Mouse (Mus musculus): ENCODE data around the gene Arhgap42.

Gene Arhgap42

GRCm38 (mm10) chr9:9238438-9239391 is at the start of gene Arhgap42:
Gene Arhgap42, minus strand, starts transcription at chr9:9239101.
- in situ Hi-C loops (cut with MboI, MseI): no loop called here

- in situ Hi-C loops (cut with MboI, MseI): no loop called here
These were observed 49.2 kb upstream of the Arhgap42 start for GRCm38 (mm10) chr9:9288140-9288539.

- in situ Hi-C loops (cut with MboI, MseI): no loop called here
These were observed 30.4 kb upstream of the Arhgap42 start for GRCm38 (mm10) chr9:9269305-9269704.

- in situ Hi-C loops (cut with MboI, MseI): no loop called here
These were observed 29.0 kb upstream of the Arhgap42 start for GRCm38 (mm10) chr9:9267606-9268601.

- in situ Hi-C loops (cut with MboI, MseI): no loop called here
These were observed 24.6 kb upstream of the Arhgap42 start for GRCm38 (mm10) chr9:9263543-9263942.

- in situ Hi-C loops (cut with MboI, MseI): no loop called here
These were observed 23.6 kb upstream of the Arhgap42 start for GRCm38 (mm10) chr9:9262479-9262878.

GRCm38 (mm10) chr9:9254764-9255163 is 15.9 kb upstream of the Arhgap42 start:
- in situ Hi-C loops (cut with MboI, MseI): no loop called here

GRCm38 (mm10) chr9:9248529-9248928 is 9.6 kb upstream of the Arhgap42 start:
- in situ Hi-C loops (cut with MboI, MseI): no loop called here

- in situ Hi-C loops (cut with MboI, MseI): no loop called here
These were observed 7.1 kb upstream of the Arhgap42 start for GRCm38 (mm10) chr9:9245994-9246393.

GRCm38 (mm10) chr9:9243834-9244233 is 4.9 kb upstream of the Arhgap42 start:
- in situ Hi-C loops (cut with MboI, MseI): no loop called here

- in situ Hi-C loops (cut with MboI, MseI): no loop called here
These were observed 2.4 kb upstream of the Arhgap42 start for GRCm38 (mm10) chr9:9241202-9241795.

- in situ Hi-C loops (cut with MboI, MseI): no loop called here
These were observed 1.4 kb downstream of the Arhgap42 start for GRCm38 (mm10) chr9:9237511-9237910.

- in situ Hi-C loops (cut with MboI, MseI): loop anchor here in 1 of 2 experiments (10.0 kb wide), 1 partner anchor 145 kb away; no protein-coding TSS in a partner anchor
These were observed 9.2 kb downstream of the Arhgap42 start for GRCm38 (mm10) chr9:9229662-9230061.

- in situ Hi-C loops (cut with MboI, MseI): loop anchor here in 1 of 2 experiments (10.0 kb wide), 1 partner anchor 150 kb away; no protein-coding TSS in a partner anchor
These were observed 14.1 kb downstream of the Arhgap42 start for GRCm38 (mm10) chr9:9224837-9225236.

GRCm38 (mm10) chr9:9223384-9223783 is 15.5 kb downstream of the Arhgap42 start:
- in situ Hi-C loops (cut with MboI, MseI): loop anchor here in 1 of 2 experiments (10.0 kb wide), 1 partner anchor 151 kb away; no protein-coding TSS in a partner anchor

- in situ Hi-C loops (cut with MboI, MseI): loop anchor here in 1 of 2 experiments (10.0 kb wide), 1 partner anchor 153 kb away; no protein-coding TSS in a partner anchor
These were observed 16.9 kb downstream of the Arhgap42 start for GRCm38 (mm10) chr9:9221950-9222486.

GRCm38 (mm10) chr9:9221185-9221584 is 17.7 kb downstream of the Arhgap42 start:
- in situ Hi-C loops (cut with MboI, MseI): loop anchor here in 1 of 2 experiments (10.0 kb wide), 1 partner anchor 154 kb away; no protein-coding TSS in a partner anchor

GRCm38 (mm10) chr9:9218301-9218700 is 20.6 kb downstream of the Arhgap42 start:
- in situ Hi-C loops (cut with MboI, MseI): no loop called here

GRCm38 (mm10) chr9:9214849-9215248 is 24.1 kb downstream of the Arhgap42 start:
- in situ Hi-C loops (cut with MboI, MseI): no loop called here

GRCm38 (mm10) chr9:9214296-9214695 is 24.6 kb downstream of the Arhgap42 start:
- in situ Hi-C loops (cut with MboI, MseI): no loop called here
